Mouse (Mus musculus): ENCODE results near the gene Pcif1. TPM values are rescaled to one million over a fixed set of nuclear protein-coding genes. Genes with fewer than 3 reads are reported as not detected.

Gene Pcif1
- total and polyA plus RNA-seq, 3 experiments, result 20.0 to 59.1 (median 33.6) TPM

DNA sequence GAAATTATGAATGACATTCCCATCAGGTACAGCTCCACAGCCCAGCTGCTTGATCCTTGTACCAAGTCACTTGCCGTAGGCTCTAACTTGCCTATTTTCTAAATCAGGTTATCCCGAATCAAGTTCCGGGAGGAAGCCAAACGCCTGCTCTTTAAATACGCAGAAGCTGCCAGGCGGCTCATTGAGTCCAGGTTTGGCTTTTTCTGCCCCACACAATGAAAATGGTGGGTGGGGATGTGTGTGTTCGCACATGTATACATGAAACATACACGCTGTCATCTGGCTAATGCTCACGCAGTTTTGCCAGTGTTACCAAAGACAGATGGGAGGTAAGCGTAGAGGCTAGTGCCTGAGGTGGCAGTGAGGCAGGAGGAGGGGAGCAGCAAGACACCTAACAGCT is 7.5 kb downstream of the Pcif1 start:
- Histone ChIP-seq H3K4me3 (replicated peaks in 1 of 3; ENCODE audit: low read depth in 2 of 3, low read length in 2 of 3, poor library complexity in 1 of 3) (no peak overlapping the region), H3K9ac (ENCODE audit: insufficient read depth, low read depth) (no peak overlapping the region), H3K4me1 (ENCODE audit: control insufficient read depth in 1 of 2, insufficient read depth in 2 of 2) (peaks cover 4 to 16% of the 10 kb centered on the region in 2 experiments), H3K9me3 (replicated peaks; ENCODE audit: low read length) (no peaks in the 10 kb centered on the region), H3K27me3 (replicated peaks) (no peaks in the 10 kb centered on the region), H3K36me3 (replicated peaks in 1 of 2; ENCODE audit: control insufficient read depth in 1 of 2, insufficient read depth in 1 of 2, low read length in 1 of 2) (peaks cover 83 to 88% of the 10 kb centered on the region in 2 experiments), H3K4me2 (ENCODE audit: insufficient read depth, low read depth, poor library complexity, severe bottlenecking) (no peak overlapping the region), H3K27ac (ENCODE audit: insufficient read depth, low read depth) (no peak overlapping the region), H3K79me2 (replicated peaks; ENCODE audit: control insufficient read depth, extremely low read depth, insufficient read depth, poor library complexity, severe bottlenecking) (peaks cover 2% of the 10 kb centered on the region; the same call in 1 of the 2 replicates)
- DNase-seq (ENCODE audit: extremely low read depth), result no peak
- in situ Hi-C loops (cut with MboI; ENCODE audit: low pct_ligation_motif_present, low pct_unique_long_range_greater_than_20kb, low sequenced_read_pairs) (no loop called here), dilution Hi-C loops (cut with MboI; ENCODE audit: extremely low pct_ligation_motif_present, extremely low pct_unique_long_range_greater_than_20kb, low sequenced_read_pairs) (no loop called here)
- TF ChIP-seq RAD21 (IDR thresholded peaks at IDR 0.05; ENCODE audit: low read depth, low read length), result no peak
- TF ChIP-seq MEF2A (IDR thresholded peaks at IDR 0.05; ENCODE audit: borderline replicate concordance, low read depth, low read length), result no peak
- no peak for TF ChIP-seq ZNF384 (IDR thresholded peaks at IDR 0.05; ENCODE audit: low read depth, low read length)
- TF ChIP-seq MAX (IDR thresholded peaks at IDR 0.05; ENCODE audit: low read length), result no peak
- TF ChIP-seq ZMIZ1 (IDR thresholded peaks at IDR 0.05; ENCODE audit: low read depth, low read length), result no peak
- no peak for TF ChIP-seq NELFE (IDR thresholded peaks at IDR 0.05; ENCODE audit: low read depth, low read length)
- no peak for TF ChIP-seq USF1 (IDR thresholded peaks at IDR 0.05; ENCODE audit: low read depth, low read length)
- TF ChIP-seq NRF1 (IDR thresholded peaks at IDR 0.05; ENCODE audit: low read depth, low read length), result no peak
- no peak for TF ChIP-seq UBTF (IDR thresholded peaks at IDR 0.05; ENCODE audit: low read depth, low read length)
- no peak for TF ChIP-seq JUN (IDR thresholded peaks at IDR 0.05; ENCODE audit: insufficient read depth, low read depth, low read length)

DNA sequence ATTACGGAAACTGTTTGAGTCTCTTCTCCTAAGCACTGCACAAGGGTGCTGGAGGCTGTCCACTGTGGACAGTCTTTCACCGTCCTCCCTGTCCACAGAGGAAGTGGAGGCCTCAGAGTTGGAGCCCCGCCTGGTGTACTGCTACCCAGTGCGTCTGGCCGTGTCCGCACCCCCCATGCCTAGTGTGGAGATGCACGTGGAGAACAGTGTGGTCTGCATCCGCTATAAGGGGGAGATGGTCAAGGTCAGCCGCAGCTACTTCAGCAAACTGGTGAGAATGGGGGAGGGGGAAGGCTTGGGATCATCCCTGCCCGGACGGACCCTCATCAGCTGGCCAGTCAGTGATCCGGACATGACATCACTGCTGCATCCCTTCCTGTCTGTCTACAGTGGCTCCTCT is 9.9 kb downstream of the Pcif1 start:
- H3K4me2 ChIP-seq (ENCODE audit: insufficient read depth, low read depth, poor library complexity, severe bottlenecking), result no peak overlapping the region
- DNase-seq (ENCODE audit: extremely low read depth), result no peak
- no peak overlapping the region for H3K27ac ChIP-seq (ENCODE audit: insufficient read depth, low read depth)
- H3K9ac ChIP-seq (ENCODE audit: insufficient read depth, low read depth), result no peak overlapping the region
- H3K27me3 ChIP-seq (replicated peaks), result no peaks in the 10 kb centered on the region
- H3K4me3 ChIP-seq (replicated peaks in 1 of 3; ENCODE audit: low read depth in 2 of 3, low read length in 2 of 3, poor library complexity in 1 of 3), result no peak overlapping the region
- no peaks in the 10 kb centered on the region for H3K4me1 ChIP-seq (ENCODE audit: control insufficient read depth in 1 of 2, insufficient read depth in 2 of 2)
- TF ChIP-seq JUN (IDR thresholded peaks at IDR 0.05; ENCODE audit: insufficient read depth, low read depth, low read length) (no peak), E2F4 (IDR thresholded peaks at IDR 0.05; ENCODE audit: insufficient replicate concordance, low read depth, low read length) (no peak), CHD1 (IDR thresholded peaks at IDR 0.05; ENCODE audit: low read depth, low read length) (no peak), ZNF384 (IDR thresholded peaks at IDR 0.05; ENCODE audit: low read depth, low read length) (no peak), USF1 (IDR thresholded peaks at IDR 0.05; ENCODE audit: low read depth, low read length) (no peak), POLR2AphosphoS2 (IDR thresholded peaks at IDR 0.05; ENCODE audit: low read depth, low read length) (no peak), SMC3 (IDR thresholded peaks at IDR 0.05; ENCODE audit: low read depth, low read length) (no peak), CTCF (conservative IDR thresholded peaks at IDR 0.05 in 1 of 2, IDR thresholded peaks at IDR 0.05 in 1 of 2; ENCODE audit: low read depth in 2 of 2, low read length in 2 of 2) (no peak), ZC3H11A (IDR thresholded peaks at IDR 0.05; ENCODE audit: low read depth, low read length) (no peak), ETS1 (conservative IDR thresholded peaks at IDR 0.05; ENCODE audit: low read depth, low read length) (no peak), MAFK (IDR thresholded peaks at IDR 0.05; ENCODE audit: insufficient replicate concordance, low read length) (no peak), ELF1 (IDR thresholded peaks at IDR 0.05; ENCODE audit: low read depth, low read length) (no peak)
- H3K9me3 ChIP-seq (replicated peaks; ENCODE audit: low read length), result no peaks in the 10 kb centered on the region
- in situ Hi-C loops (cut with MboI; ENCODE audit: low pct_ligation_motif_present, low pct_unique_long_range_greater_than_20kb, low sequenced_read_pairs) (no loop called here), dilution Hi-C loops (cut with MboI; ENCODE audit: extremely low pct_ligation_motif_present, extremely low pct_unique_long_range_greater_than_20kb, low sequenced_read_pairs) (no loop called here)
- H3K36me3 ChIP-seq (replicated peaks in 1 of 2; ENCODE audit: control insufficient read depth in 1 of 2, insufficient read depth in 1 of 2, low read length in 1 of 2), result peaks cover 98 to 99% of the 10 kb centered on the region in 2 experiments
- no peaks in the 10 kb centered on the region for H3K79me2 ChIP-seq (replicated peaks; ENCODE audit: control insufficient read depth, extremely low read depth, insufficient read depth, poor library complexity, severe bottlenecking)

Data from CH12.LX (cell line).